Mouse (Mus musculus) kidney, embryonic 15.5 days (tissue): ENCODE results near the gene Txndc12. TPM values are rescaled to one million over a fixed set of nuclear protein-coding genes. Genes with fewer than 3 reads are reported as not detected.

Experiments
- ATAC-seq: fragments of 200-750 bp; cut with Nextera tagmentation; replicated peaks from 2 replicates; pipeline ENCODE4 v1.8.0; 2017; ENCODE audit warnings: moderate TSS enrichment; ENCODE audit not compliant: low FRiP score
- H3K27ac ChIP-seq: fragments of 300-500 bp; sonication (generic); 2 replicates; pipeline ENCODE4 v1.5.1; 2015; ENCODE audit warnings: mild to moderate bottlenecking, inconsistent platforms
- H3K27me3 ChIP-seq: fragments of 300-500 bp; sonication (generic); 2 replicates; pipeline ENCODE4 v1.6.1; 2015; ENCODE audit warnings: inconsistent platforms
- H3K36me3 ChIP-seq: fragments of 300-500 bp; sonication (generic); 2 replicates; pipeline ENCODE4 v1.6.1; 2015; ENCODE audit warnings: inconsistent platforms
- H3K4me1 ChIP-seq: fragments of 300-500 bp; sonication (generic); 2 replicates; pipeline ENCODE4 v1.6.1; 2015; ENCODE audit warnings: inconsistent platforms
- H3K4me2 ChIP-seq: fragments of 300-500 bp; sonication (generic); 2 replicates; pipeline ENCODE4 v1.6.1; 2015; ENCODE audit warnings: moderate library complexity, mild to moderate bottlenecking, inconsistent platforms
- H3K4me3 ChIP-seq: fragments of 300-500 bp; sonication (generic); replicated peaks from 2 replicates; pipeline ENCODE4 v1.5.1; 2015; ENCODE audit warnings: mild to moderate bottlenecking, inconsistent platforms
- H3K9ac ChIP-seq: fragments of 300-500 bp; sonication (generic); 2 replicates; pipeline ENCODE4 v1.6.1; 2015; ENCODE audit warnings: mild to moderate bottlenecking, inconsistent platforms
- H3K9me3 ChIP-seq: fragments of 300-500 bp; sonication (generic); replicated peaks from 2 replicates; pipeline ENCODE4 v1.6.1; 2016; ENCODE audit warnings: inconsistent platforms
- WGBS: fragments of 180-500 bp; shearing (Covaris S2); methylation state at CpG from one replicate; pipeline ENCODE4 v1.1.7; 2015; ENCODE audit warnings: mixed read lengths; 5-methylcytosine and 5-hydroxymethylcytosine counted together
- polyA plus RNA-seq: library from polyadenylated mRNA; unstranded; fragments of >200 nt; fragmentation: Nextera tagmentation; extraction: Ambion mirVana; gene quantifications from 2 replicates; pipeline ENCODE4 v1.2.1, GENCODE M21; 2015

Gene Txndc12
- 111 and 112 TPM in 2 replicates for polyA plus RNA-seq

DNA sequence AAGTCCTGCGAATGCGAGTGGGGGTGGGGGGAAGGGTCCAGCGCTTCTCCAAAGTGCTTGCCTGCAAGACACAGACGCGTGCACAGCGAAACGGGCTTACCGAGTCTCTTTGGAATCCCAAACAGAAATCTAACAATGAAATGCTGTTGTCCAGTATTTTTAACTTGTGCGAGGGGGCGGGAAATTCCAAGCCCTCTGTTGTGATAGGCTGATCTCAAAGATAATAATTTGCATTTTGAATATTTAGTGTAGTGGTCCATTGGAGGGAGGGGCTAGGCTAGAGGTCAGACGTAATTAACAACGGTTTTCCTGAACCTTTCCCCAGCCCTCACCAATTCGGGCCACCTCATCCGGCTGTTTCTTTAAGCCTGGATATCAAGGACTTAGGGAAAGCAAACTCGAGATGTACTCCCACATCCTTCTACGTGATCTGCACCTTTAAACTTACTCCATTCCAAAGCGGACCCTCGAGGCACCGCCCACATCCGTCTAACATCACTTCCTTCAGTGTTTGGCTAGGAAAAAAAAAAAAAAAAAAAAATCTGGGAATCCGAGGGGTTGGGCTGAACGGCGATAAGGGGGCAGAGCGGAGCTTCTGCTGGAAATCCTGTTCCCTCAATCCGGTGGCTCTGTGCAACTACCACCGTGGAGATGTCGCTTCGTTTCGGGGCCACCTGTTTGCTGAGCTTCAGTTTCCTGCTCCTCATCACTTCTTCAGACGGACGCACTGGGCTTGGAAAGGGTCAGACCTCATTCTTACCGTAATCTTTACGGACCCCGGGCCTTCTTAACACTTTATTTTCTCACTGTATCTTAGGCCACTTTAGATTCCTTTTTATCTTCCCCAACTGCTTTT, at the start of gene Txndc12:
Gene Txndc12, plus strand, starts transcription at position 487 of the 856 bp plus-strand sequence.
- no peaks in the 10 kb centered on the region for H3K9me3 ChIP-seq
- peaks cover 28% of the 10 kb centered on the region for H3K4me1 ChIP-seq
- peak within 1 kb of the TSS; percentile 89 for H3K4me3 ChIP-seq
- H3K36me3 ChIP-seq, result peaks cover 12% of the 10 kb centered on the region
- no peaks in the 10 kb centered on the region for H3K27me3 ChIP-seq
- H3K9ac ChIP-seq, result peak within 1 kb of the TSS; percentile 93
- under 1% methylated on average over 34 of the region's 34 CpGs for WGBS
- ATAC-seq, result peak; percentile 85
- H3K4me2 ChIP-seq, result peak within 1 kb of the TSS; percentile 74
- peak within 1 kb of the TSS; percentile 99 for H3K27ac ChIP-seq

- no peaks in the 10 kb centered on the region for H3K36me3 ChIP-seq
- no peak overlapping the region for H3K4me3 ChIP-seq
- no peaks in the 10 kb centered on the region for H3K27me3 ChIP-seq
- no peaks in the 10 kb centered on the region for H3K4me1 ChIP-seq
- whole genome bisulfite sequencing, result 75% methylated on average over 6 of the region's 6 CpGs
- no peaks in the 10 kb centered on the region for H3K9me3 ChIP-seq
- no peak for ATAC-seq
- no peak overlapping the region for H3K9ac ChIP-seq
- no peak overlapping the region for H3K27ac ChIP-seq
- H3K4me2 ChIP-seq, result no peak overlapping the region
Measured at GRCm38 (mm10) chr4:108789258-108789936, 45.0 kb upstream of the Txndc12 start.

DNA sequence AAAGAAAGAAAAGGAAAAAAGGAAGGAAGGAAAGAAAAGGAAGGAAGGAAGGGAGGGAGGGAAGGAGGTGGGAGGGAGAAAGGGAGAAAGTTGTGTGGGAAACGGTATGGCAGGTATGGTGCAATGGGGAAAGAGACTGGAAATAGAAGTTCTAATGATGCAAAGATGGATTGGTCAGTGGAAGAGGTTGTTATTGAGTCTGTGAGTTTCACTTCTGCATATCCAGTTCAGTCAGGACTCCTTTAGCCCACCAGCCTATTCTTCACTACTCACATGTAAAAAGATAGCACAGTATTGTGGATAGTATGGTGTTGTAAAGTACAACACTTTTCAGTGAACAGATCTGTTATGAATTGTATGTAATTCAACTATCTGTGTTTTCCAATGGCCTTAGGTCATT, 43.9 kb upstream of the Txndc12 start:
- WGBS, result 63% methylated on average over 1 of the region's 1 CpGs
- Histone ChIP-seq H3K9me3 (no peaks in the 10 kb centered on the region), H3K4me3 (no peak overlapping the region), H3K9ac (no peak overlapping the region), H3K4me2 (no peak overlapping the region), H3K4me1 (no peaks in the 10 kb centered on the region), H3K27ac (no peak overlapping the region), H3K27me3 (no peaks in the 10 kb centered on the region), H3K36me3 (no peaks in the 10 kb centered on the region)
- no peak for ATAC-seq

DNA sequence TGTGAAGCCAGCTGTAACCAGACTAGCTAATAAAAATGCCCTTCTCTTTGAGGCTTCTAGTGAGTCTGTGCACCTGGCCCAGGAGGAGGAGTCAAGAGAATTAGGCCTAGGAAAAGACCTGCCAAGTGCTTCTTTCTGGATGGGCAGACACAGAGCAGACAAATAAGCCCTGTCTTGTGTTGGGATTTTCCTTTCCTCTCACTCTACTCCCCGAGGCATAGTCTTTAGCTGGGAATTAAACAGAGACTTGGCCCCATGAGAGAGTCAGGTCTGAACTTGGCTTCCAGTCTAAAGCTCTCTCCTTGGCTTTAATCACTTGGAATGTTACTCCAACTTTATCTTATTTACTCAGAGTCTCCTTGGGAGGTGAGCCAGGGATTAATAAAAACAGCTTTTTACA, 40.5 kb upstream of the Txndc12 start:
- Histone ChIP-seq H3K4me1 (peaks cover 4% of the 10 kb centered on the region), H3K27me3 (no peaks in the 10 kb centered on the region), H3K27ac (no peak overlapping the region), H3K4me3 (no peak overlapping the region), H3K36me3 (no peaks in the 10 kb centered on the region), H3K9me3 (no peaks in the 10 kb centered on the region), H3K4me2 (no peak overlapping the region), H3K9ac (no peak overlapping the region)
- ATAC-seq, result no peak
- WGBS, result 46% methylated on average over 1 of the region's 1 CpGs

DNA sequence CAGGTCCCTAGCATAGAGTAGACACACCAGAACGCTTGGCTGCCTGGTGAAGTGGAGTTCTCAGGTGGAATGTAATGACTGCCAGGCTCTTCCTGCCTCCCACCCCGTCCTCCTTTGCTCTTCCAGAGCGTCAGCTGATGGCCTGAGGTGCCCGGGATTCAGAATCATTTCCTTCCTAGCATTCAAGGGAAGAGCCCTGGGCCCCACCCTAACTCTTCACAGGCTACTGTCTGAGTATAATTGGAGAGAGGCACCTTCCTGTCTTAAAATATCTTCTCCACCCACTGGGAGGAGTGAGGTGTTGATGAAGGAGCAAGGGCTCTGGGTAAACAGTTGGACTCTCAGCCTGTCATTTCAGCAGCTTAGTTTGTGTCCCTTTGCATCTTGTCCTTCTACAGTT, 37.7 kb upstream of the Txndc12 start:
- 24% methylated on average over 4 of the region's 4 CpGs for WGBS
- Histone ChIP-seq H3K4me2 (no peak overlapping the region), H3K27me3 (no peaks in the 10 kb centered on the region), H3K4me1 (peaks cover 4% of the 10 kb centered on the region), H3K9ac (no peak overlapping the region), H3K27ac (no peak overlapping the region; the same call in 1 of the 2 replicates), H3K4me3 (no peak overlapping the region), H3K9me3 (no peaks in the 10 kb centered on the region), H3K36me3 (no peaks in the 10 kb centered on the region)
- no peak for ATAC-seq

GRCm38 (mm10) chr4:108798083-108798830, 36.1 kb upstream of the Txndc12 start:
- Histone ChIP-seq H3K36me3 (no peaks in the 10 kb centered on the region), H3K4me2 (no peak overlapping the region), H3K4me1 (peaks cover 4% of the 10 kb centered on the region), H3K4me3 (no peak overlapping the region), H3K27ac (no peak overlapping the region), H3K9ac (no peak overlapping the region), H3K9me3 (no peaks in the 10 kb centered on the region), H3K27me3 (no peaks in the 10 kb centered on the region)
- WGBS, result 64% methylated on average over 2 of the region's 2 CpGs
- ATAC-seq, result 0 out of 2 replicates have a peak, but pooled peaks have one; percentile 62

DNA sequence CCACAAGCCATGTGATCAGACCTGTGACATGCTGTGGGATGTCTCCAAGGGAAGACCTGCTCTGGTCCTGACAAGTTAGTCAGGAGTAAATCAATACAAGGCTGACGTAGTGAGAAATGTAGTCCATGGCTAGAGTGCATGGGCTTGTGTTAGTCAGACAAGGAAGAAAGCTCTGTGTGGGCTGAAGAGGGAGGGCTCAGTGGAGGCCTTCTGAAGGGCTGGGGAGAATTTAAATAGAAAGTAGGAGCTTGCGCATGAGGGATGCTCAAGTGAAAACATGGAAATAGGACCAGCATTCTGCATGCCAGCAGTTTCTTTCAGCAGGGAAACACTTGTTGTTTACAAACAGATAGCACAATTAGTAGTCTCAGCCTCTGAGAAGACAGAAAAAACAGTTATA, 30.9 kb upstream of the Txndc12 start:
- WGBS, result 76% methylated on average over 2 of the region's 2 CpGs
- Histone ChIP-seq H3K4me3 (no peak overlapping the region), H3K4me1 (no peaks in the 10 kb centered on the region), H3K9ac (no peak overlapping the region), H3K27ac (no peak overlapping the region), H3K4me2 (no peak overlapping the region), H3K9me3 (no peaks in the 10 kb centered on the region), H3K27me3 (no peaks in the 10 kb centered on the region), H3K36me3 (no peaks in the 10 kb centered on the region)
- ATAC-seq, result no peak

- no peak overlapping the region for H3K4me3 ChIP-seq
- no peak for ATAC-seq
- WGBS, result 59% methylated on average over 4 of the region's 4 CpGs
Measured at GRCm38 (mm10) chr4:108811142-108811541, 23.3 kb upstream of the Txndc12 start.

GRCm38 (mm10) chr4:108811550-108811949, 22.9 kb upstream of the Txndc12 start:
- Histone ChIP-seq H3K4me1 (no peaks in the 10 kb centered on the region), H3K9me3 (no peaks in the 10 kb centered on the region), H3K9ac (no peak overlapping the region), H3K27me3 (no peaks in the 10 kb centered on the region), H3K36me3 (peaks cover 12% of the 10 kb centered on the region; the same call in 1 of the 2 replicates), H3K27ac (no peak overlapping the region), H3K4me2 (no peak overlapping the region), H3K4me3 (no peak overlapping the region)
- WGBS, result 65% methylated on average over 6 of the region's 6 CpGs
- no peak for ATAC-seq

More at GRCm38 (mm10) chr4:108811142-108811541, 23.3 kb upstream of the Txndc12 start:
- Histone ChIP-seq H3K36me3 (peaks cover 12% of the 10 kb centered on the region; the same call in 1 of the 2 replicates), H3K27me3 (no peaks in the 10 kb centered on the region), H3K4me1 (no peaks in the 10 kb centered on the region), H3K9ac (no peak overlapping the region), H3K9me3 (no peaks in the 10 kb centered on the region), H3K4me2 (no peak overlapping the region), H3K27ac (no peak overlapping the region)

DNA sequence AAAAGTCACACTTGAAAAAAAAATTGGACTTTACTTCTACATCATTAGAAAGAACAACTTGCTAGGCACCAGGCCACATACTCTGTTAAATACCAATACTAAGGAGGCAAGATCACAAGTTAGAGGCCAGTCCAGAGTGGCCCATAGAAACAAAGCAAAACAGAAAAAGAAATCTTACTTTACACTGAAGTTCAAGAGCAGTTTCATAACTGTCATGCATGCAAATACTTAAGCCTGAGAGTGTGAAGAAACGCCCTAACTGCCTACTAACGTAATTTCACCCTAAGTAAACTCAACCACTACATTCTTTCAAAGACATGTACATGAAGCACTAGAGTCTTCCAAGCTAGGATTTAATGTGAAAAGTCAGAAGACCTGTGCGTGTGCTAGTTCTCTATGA, 8.7 kb upstream of the Txndc12 start:
- ATAC-seq, result no peak
- no peaks in the 10 kb centered on the region for H3K9me3 ChIP-seq
- H3K4me3 ChIP-seq, result no peak overlapping the region
- H3K27ac ChIP-seq, result no peak overlapping the region
- WGBS, result 95% methylated on average over 3 of the region's 3 CpGs
- peaks cover 88% of the 10 kb centered on the region for H3K36me3 ChIP-seq
- no peak overlapping the region for H3K9ac ChIP-seq
- H3K27me3 ChIP-seq, result no peaks in the 10 kb centered on the region
- no peak overlapping the region for H3K4me2 ChIP-seq
- H3K4me1 ChIP-seq, result no peaks in the 10 kb centered on the region

- Histone ChIP-seq H3K36me3 (peaks cover 84% of the 10 kb centered on the region), H3K4me1 (no peaks in the 10 kb centered on the region), H3K9me3 (no peaks in the 10 kb centered on the region), H3K27ac (no peak overlapping the region), H3K4me3 (no peak overlapping the region), H3K9ac (no peak overlapping the region), H3K4me2 (no peak overlapping the region), H3K27me3 (no peaks in the 10 kb centered on the region)
- 90% methylated on average over 1 of the region's 1 CpGs for WGBS
- ATAC-seq, result no peak
Measured at GRCm38 (mm10) chr4:108826096-108826495, 8.3 kb upstream of the Txndc12 start.

GRCm38 (mm10) chr4:108826643-108827042, 7.8 kb upstream of the Txndc12 start:
- Histone ChIP-seq H3K36me3 (peaks cover 79% of the 10 kb centered on the region), H3K9ac (no peak overlapping the region), H3K4me3 (no peak overlapping the region), H3K4me2 (no peak overlapping the region), H3K4me1 (peaks cover 1% of the 10 kb centered on the region), H3K27me3 (no peaks in the 10 kb centered on the region), H3K9me3 (no peaks in the 10 kb centered on the region), H3K27ac (no peak overlapping the region)
- no peak for ATAC-seq
- 91% methylated on average over 2 of the region's 2 CpGs for WGBS
